Mouse (Mus musculus) bone marrow macrophage, adult 2 months (primary cell): ENCODE data around the gene Sohlh2.

Experiments
- CTCF ChIP-seq: IDR thresholded peaks from 2 replicates; pipeline ENCODE4 v1.5.1; 2012; ENCODE audit warnings: low read depth, mild to moderate bottlenecking, low read length, moderate library complexity
- POLR2A ChIP-seq: IDR thresholded peaks from 2 replicates; pipeline ENCODE4 v1.6.1; 2012; ENCODE audit warnings: mild to moderate bottlenecking, low read depth, low read length, borderline replicate concordance

- TF ChIP-seq CTCF, result no peak
- no peak for TF ChIP-seq POLR2A
Measured at GRCm38 (mm10) chr3:55196328-55196710, 14.5 kb downstream of the Sohlh2 start.
